Mouse (Mus musculus): ENCODE data around the gene Gm18596. TPM values are rescaled to one million over a fixed set of nuclear protein-coding genes. Genes with fewer than 3 reads are reported as not detected.
"Not testable (repeated sequence)": the region's sequence is repeated elsewhere in the genome, so short reads cannot be mapped to it uniquely, and the experiment has no call there.

Gm18596 gene
- polyA plus RNA-seq, 1 experiment from 2014 or later = not detected

- H3K4me2 ChIP-seq (ENCODE audit: low read length); H3K9me3 ChIP-seq (ENCODE audit: control insufficient read depth, low read length); H3K4me1 ChIP-seq (ENCODE audit: control insufficient read depth, insufficient read depth, low read depth, low read length); ATAC-seq; H3K36me3 ChIP-seq (ENCODE audit: control insufficient read depth, insufficient read depth, low read length); H3K9ac ChIP-seq (ENCODE audit: low read depth, low read length); H3K27me3 ChIP-seq (replicated peaks; ENCODE audit: control insufficient read depth, insufficient read depth, low read length); H3K27ac ChIP-seq (ENCODE audit: low read depth, low read length); H3K4me3 ChIP-seq (ENCODE audit: low read length): not testable (repeated sequence)
- no CpG with 5 or more reads among the region's 1 CpGs for WGBS
Measured at GRCm38 (mm10) chr10:77759582-77759981, 17.1 kb upstream of the Gm18596 start, which contains the start of gene Gm3233. Gene Gm3233 (minus strand): TSS chr10:77759682.

GRCm38 (mm10) chr10:77753448-77753847, 11.0 kb upstream of the Gm18596 start:
- Histone ChIP-seq H3K27ac (ENCODE audit: low read depth, low read length) (no peak overlapping the region), H3K4me1 (ENCODE audit: control insufficient read depth, insufficient read depth, low read depth, low read length) (no peaks in the 10 kb centered on the region), H3K4me2 (ENCODE audit: low read length) (no peak overlapping the region), H3K9me3 (ENCODE audit: control insufficient read depth, low read length) (no peaks in the 10 kb centered on the region), H3K4me3 (ENCODE audit: low read length) (no peak overlapping the region), H3K9ac (ENCODE audit: low read depth, low read length) (no peak overlapping the region), H3K36me3 (ENCODE audit: control insufficient read depth, insufficient read depth, low read length) (no peaks in the 10 kb centered on the region), H3K27me3 (replicated peaks; ENCODE audit: control insufficient read depth, insufficient read depth, low read length) (no peaks in the 10 kb centered on the region)
- no peak for ATAC-seq

DNA sequence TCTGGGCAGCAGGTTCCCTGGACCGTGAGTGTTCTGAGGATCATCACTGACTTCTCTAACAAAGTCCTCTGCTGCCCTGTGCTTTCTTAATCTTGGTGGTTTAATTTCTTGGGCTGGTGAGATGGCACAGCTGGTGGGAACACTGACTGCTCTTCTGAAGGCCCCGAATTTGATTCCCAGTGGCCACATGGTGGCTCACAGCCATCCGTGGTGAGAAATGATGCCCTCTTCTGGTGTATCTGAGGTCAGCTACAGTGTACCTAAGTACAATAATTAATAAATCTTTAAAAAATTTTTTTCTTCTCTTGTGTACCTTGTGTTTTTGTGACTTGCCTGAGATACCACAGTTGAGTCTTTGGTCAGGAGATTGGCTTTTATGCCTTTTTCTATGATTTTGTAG, 9.9 kb upstream of the Gm18596 start:
- 55% methylated on average over 3 of the region's 3 CpGs for WGBS
- H3K27ac ChIP-seq (ENCODE audit: low read depth, low read length); H3K27me3 ChIP-seq (replicated peaks; ENCODE audit: control insufficient read depth, insufficient read depth, low read length): not testable (repeated sequence)

GRCm38 (mm10) chr10:77751254-77751653, 8.8 kb upstream of the Gm18596 start, which contains the start of gene Gm9736:
Gene Gm9736 (minus strand): TSS chr10:77751354.
- H3K4me1 ChIP-seq (ENCODE audit: control insufficient read depth, insufficient read depth, low read depth, low read length); H3K4me3 ChIP-seq (ENCODE audit: low read length); ATAC-seq; H3K4me2 ChIP-seq (ENCODE audit: low read length); H3K9ac ChIP-seq (ENCODE audit: low read depth, low read length); H3K36me3 ChIP-seq (ENCODE audit: control insufficient read depth, insufficient read depth, low read length); H3K9me3 ChIP-seq (ENCODE audit: control insufficient read depth, low read length); H3K27ac ChIP-seq (ENCODE audit: low read depth, low read length); H3K27me3 ChIP-seq (replicated peaks; ENCODE audit: control insufficient read depth, insufficient read depth, low read length): not testable (repeated sequence)
- WGBS = 80% methylated on average over 1 of the region's 1 CpGs

More for the DNA sequence above, 9.9 kb upstream of the Gm18596 start:
- H3K9me3 ChIP-seq (ENCODE audit: control insufficient read depth, low read length); ATAC-seq; H3K4me3 ChIP-seq (ENCODE audit: low read length); H3K4me1 ChIP-seq (ENCODE audit: control insufficient read depth, insufficient read depth, low read depth, low read length); H3K36me3 ChIP-seq (ENCODE audit: control insufficient read depth, insufficient read depth, low read length); H3K4me2 ChIP-seq (ENCODE audit: low read length); H3K9ac ChIP-seq (ENCODE audit: low read depth, low read length): not testable (repeated sequence)

- not testable (repeated sequence) for H3K9ac ChIP-seq (ENCODE audit: low read depth, low read length); H3K4me2 ChIP-seq (ENCODE audit: low read length); H3K27ac ChIP-seq (ENCODE audit: low read depth, low read length); H3K27me3 ChIP-seq (replicated peaks; ENCODE audit: control insufficient read depth, insufficient read depth, low read length); ATAC-seq; H3K4me3 ChIP-seq (ENCODE audit: low read length); H3K4me1 ChIP-seq (ENCODE audit: control insufficient read depth, insufficient read depth, low read depth, low read length); H3K9me3 ChIP-seq (ENCODE audit: control insufficient read depth, low read length); H3K36me3 ChIP-seq (ENCODE audit: control insufficient read depth, insufficient read depth, low read length)
- WGBS = 53% methylated on average over 1 of the region's 1 CpGs
Measured at GRCm38 (mm10) chr10:77750686-77751085, 8.2 kb upstream of the Gm18596 start.

GRCm38 (mm10) chr10:77738929-77739328, 3.5 kb downstream of the Gm18596 start:
- no peaks in the 10 kb centered on the region for H3K27me3 ChIP-seq (replicated peaks; ENCODE audit: control insufficient read depth, insufficient read depth, low read length)
- 89% methylated on average over 4 of the region's 4 CpGs for whole genome bisulfite sequencing
- no peak overlapping the region for H3K4me2 ChIP-seq (ENCODE audit: low read length)
- H3K9me3 ChIP-seq (ENCODE audit: control insufficient read depth, low read length) = no peaks in the 10 kb centered on the region
- no peaks in the 10 kb centered on the region for H3K4me1 ChIP-seq (ENCODE audit: control insufficient read depth, insufficient read depth, low read depth, low read length)
- H3K9ac ChIP-seq (ENCODE audit: low read depth, low read length) = no peak overlapping the region
- no peak overlapping the region for H3K4me3 ChIP-seq (ENCODE audit: low read length)
- no peak for ATAC-seq
- no peak overlapping the region for H3K27ac ChIP-seq (ENCODE audit: low read depth, low read length)
- H3K36me3 ChIP-seq (ENCODE audit: control insufficient read depth, insufficient read depth, low read length) = no peaks in the 10 kb centered on the region

GRCm38 (mm10) chr10:77735928-77736327, 6.5 kb downstream of the Gm18596 start:
- no peaks in the 10 kb centered on the region for H3K27me3 ChIP-seq (replicated peaks; ENCODE audit: control insufficient read depth, insufficient read depth, low read length)
- 96% methylated on average over 1 of the region's 1 CpGs for WGBS
- no peaks in the 10 kb centered on the region for H3K4me1 ChIP-seq (ENCODE audit: control insufficient read depth, insufficient read depth, low read depth, low read length)
- no peak overlapping the region for H3K9ac ChIP-seq (ENCODE audit: low read depth, low read length)
- no peak for ATAC-seq
- H3K27ac ChIP-seq (ENCODE audit: low read depth, low read length) = no peak overlapping the region
- H3K4me3 ChIP-seq (ENCODE audit: low read length) = no peak overlapping the region
- H3K36me3 ChIP-seq (ENCODE audit: control insufficient read depth, insufficient read depth, low read length) = no peaks in the 10 kb centered on the region
- no peak overlapping the region for H3K4me2 ChIP-seq (ENCODE audit: low read length)
- no peaks in the 10 kb centered on the region for H3K9me3 ChIP-seq (ENCODE audit: control insufficient read depth, low read length)

- Histone ChIP-seq H3K4me3 (ENCODE audit: low read length) (no peak overlapping the region), H3K36me3 (ENCODE audit: control insufficient read depth, insufficient read depth, low read length) (no peaks in the 10 kb centered on the region), H3K9me3 (ENCODE audit: control insufficient read depth, low read length) (no peaks in the 10 kb centered on the region), H3K9ac (ENCODE audit: low read depth, low read length) (no peak overlapping the region), H3K4me2 (ENCODE audit: low read length) (no peak overlapping the region), H3K27me3 (replicated peaks; ENCODE audit: control insufficient read depth, insufficient read depth, low read length) (no peaks in the 10 kb centered on the region; the same call in 1 of the 2 replicates), H3K27ac (ENCODE audit: low read depth, low read length) (no peak overlapping the region), H3K4me1 (ENCODE audit: control insufficient read depth, insufficient read depth, low read depth, low read length) (no peaks in the 10 kb centered on the region)
- ATAC-seq = no peak
- 44% methylated on average over 4 of the region's 4 CpGs for WGBS
Measured at GRCm38 (mm10) chr10:77729241-77729640, 13.2 kb downstream of the Gm18596 start.

- H3K9me3 ChIP-seq (ENCODE audit: control insufficient read depth, low read length) = no peaks in the 10 kb centered on the region
- no peaks in the 10 kb centered on the region for H3K4me1 ChIP-seq (ENCODE audit: control insufficient read depth, insufficient read depth, low read depth, low read length)
- no peak overlapping the region for H3K4me2 ChIP-seq (ENCODE audit: low read length)
- H3K36me3 ChIP-seq (ENCODE audit: control insufficient read depth, insufficient read depth, low read length) = no peaks in the 10 kb centered on the region
- ATAC-seq = no peak
- H3K27me3 ChIP-seq (replicated peaks; ENCODE audit: control insufficient read depth, insufficient read depth, low read length) = no peaks in the 10 kb centered on the region; the same call in 1 of the 2 replicates
- H3K4me3 ChIP-seq (ENCODE audit: low read length) = no peak overlapping the region
- H3K27ac ChIP-seq (ENCODE audit: low read depth, low read length) = no peak overlapping the region
- H3K9ac ChIP-seq (ENCODE audit: low read depth, low read length) = no peak overlapping the region
- WGBS = 62% methylated on average over 4 of the region's 4 CpGs
Measured at GRCm38 (mm10) chr10:77728280-77728679, 14.2 kb downstream of the Gm18596 start.

- H3K4me2 ChIP-seq (ENCODE audit: low read length) = no peak within 1 kb of the TSS
- no peak for ATAC-seq
- no peaks in the 10 kb centered on the region for H3K4me1 ChIP-seq (ENCODE audit: control insufficient read depth, insufficient read depth, low read depth, low read length)
- no peaks in the 10 kb centered on the region for H3K36me3 ChIP-seq (ENCODE audit: control insufficient read depth, insufficient read depth, low read length)
- H3K9ac ChIP-seq (ENCODE audit: low read depth, low read length) = no peak within 1 kb of the TSS
- H3K4me3 ChIP-seq (ENCODE audit: low read length) = no peak within 1 kb of the TSS
- H3K27ac ChIP-seq (ENCODE audit: low read depth, low read length) = no peak within 1 kb of the TSS
- no peaks in the 10 kb centered on the region; the same call in 1 of the 2 replicates for H3K27me3 ChIP-seq (replicated peaks; ENCODE audit: control insufficient read depth, insufficient read depth, low read length)
- no peaks in the 10 kb centered on the region for H3K9me3 ChIP-seq (ENCODE audit: control insufficient read depth, low read length)
- WGBS = 52% methylated on average over 3 of the region's 3 CpGs
Measured at GRCm38 (mm10) chr10:77726186-77726585, 16.3 kb downstream of the Gm18596 start, which contains the start of gene Gm10100. Gene Gm10100 (plus strand): TSS chr10:77726486.

Measured in hindbrain, embryonic 16.5 days (tissue).